Mouse (Mus musculus) hindbrain, postnatal 0 days (tissue): Measurements from ENCODE around the gene Papss1. TPM values are rescaled to one million over a fixed set of nuclear protein-coding genes. Genes with fewer than 3 reads are reported as not detected.
"Not testable (repeated sequence)": the region's sequence is repeated elsewhere in the genome, so short reads cannot be mapped to it uniquely, and the experiment has no call there.

ENCODE experiments used
- ATAC-seq: fragments of 200-750 bp; cut with Nextera tagmentation; 2 replicates; pipeline ENCODE4 v1.8.0; 2017; ENCODE audit warnings: mild to moderate bottlenecking, moderate TSS enrichment, moderate library complexity
- DNase-seq: peaks from one replicate; pipeline ENCODE4 v3.0.0-alpha.2; 2015; ENCODE audit warnings: low spot score
- H3K27ac ChIP-seq: fragments of 300-500 bp; sonication (generic); 2 replicates; pipeline ENCODE4 v1.5.1; 2014; ENCODE audit warnings: mild to moderate bottlenecking
- H3K27me3 ChIP-seq: fragments of 300-500 bp; sonication (generic); 2 replicates; pipeline ENCODE4 v1.6.1; 2014; ENCODE audit warnings: low read length, mixed read lengths; ENCODE audit not compliant: insufficient read depth
- H3K36me3 ChIP-seq: fragments of 300-500 bp; sonication (generic); 2 replicates; pipeline ENCODE4 v1.6.1; 2014; ENCODE audit warnings: low read length, mixed read lengths; ENCODE audit not compliant: insufficient read depth
- H3K4me1 ChIP-seq: fragments of 300-500 bp; sonication (generic); 2 replicates; pipeline ENCODE4 v1.6.1; 2014; ENCODE audit warnings: antibody characterized with exemption, low read length, mixed read lengths; ENCODE audit not compliant: insufficient read depth
- H3K4me2 ChIP-seq: fragments of 300-500 bp; sonication (generic); 2 replicates; pipeline ENCODE4 v1.6.1; 2014; ENCODE audit warnings: low read depth, mild to moderate bottlenecking, low read length, moderate library complexity, mixed read lengths
- H3K4me3 ChIP-seq: fragments of 300-500 bp; sonication (generic); 2 replicates; pipeline ENCODE4 v1.5.1; 2014; ENCODE audit warnings: low read length
- H3K9ac ChIP-seq: fragments of 300-500 bp; sonication (generic); replicated peaks from 2 replicates; pipeline ENCODE4 v1.6.1; 2014; ENCODE audit warnings: mild to moderate bottlenecking, low read length, moderate library complexity, mixed read lengths
- H3K9me3 ChIP-seq: fragments of 300-500 bp; sonication (generic); 2 replicates; pipeline ENCODE4 v1.6.1; 2016; ENCODE audit warnings: low read length, mixed read lengths
- CTCF ChIP-seq: IDR thresholded peaks from 2 replicates; pipeline ENCODE4 v1.5.1; 2016; ENCODE audit warnings: antibody characterized with exemption, control low read depth, low read depth
- WGBS: fragments of 180-500 bp; shearing (Covaris S2); extraction: QIAGEN DNeasy Blood & Tissue Kit; methylation state at CpG from one replicate; pipeline ENCODE4 v1.1.7; 2014; 5-methylcytosine and 5-hydroxymethylcytosine counted together
- polyA plus RNA-seq: library from polyadenylated mRNA; unstranded; fragments of >200 nt; fragmentation: Nextera tagmentation; extraction: Ambion mirVana; gene quantifications from 2 replicates; pipeline ENCODE4 v1.2.1, GENCODE M21; 2015
- total RNA-seq: library from RNA; depleted of rRNA; stranded (reverse); fragments of >200 nt; gene quantifications from 2 replicates; pipeline ENCODE4 v1.2.3, GENCODE M21; 2014

The Papss1 gene
- total and polyA plus RNA-seq, 2 experiments from 2014 or later, result 117 to 135 TPM

DNA sequence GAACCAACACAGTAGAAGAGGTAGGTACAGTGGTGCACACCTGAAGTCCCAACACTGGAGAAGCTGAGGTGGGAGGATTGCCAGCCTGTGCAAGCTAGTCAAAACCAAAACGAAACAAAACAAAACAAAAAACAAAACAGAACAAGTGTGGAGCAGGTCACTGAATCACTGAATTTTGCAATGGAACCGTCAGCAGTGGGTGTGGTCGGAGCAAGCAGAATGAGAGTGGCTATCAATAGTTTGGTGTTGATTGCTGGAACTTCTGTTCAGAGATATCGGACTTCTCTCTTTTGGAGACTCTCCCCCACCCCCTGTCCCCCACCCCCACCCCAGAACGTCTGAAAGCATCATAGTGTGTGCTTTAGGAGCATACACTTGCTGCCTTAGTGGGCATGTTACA, 40.4 kb upstream of the Papss1 start:
- Histone ChIP-seq H3K36me3 (no peaks in the 10 kb centered on the region), H3K27me3 (no peaks in the 10 kb centered on the region), H3K27ac (no peak overlapping the region), H3K4me2 (no peak overlapping the region), H3K4me1 (no peaks in the 10 kb centered on the region), H3K9me3 (no peaks in the 10 kb centered on the region), H3K9ac (no peak overlapping the region), H3K4me3 (no peak overlapping the region)
- DNase-seq (no peak), ATAC-seq (no peak)
- TF ChIP-seq CTCF, result no peak
- WGBS, result 78% methylated on average over 5 of the region's 5 CpGs

DNA sequence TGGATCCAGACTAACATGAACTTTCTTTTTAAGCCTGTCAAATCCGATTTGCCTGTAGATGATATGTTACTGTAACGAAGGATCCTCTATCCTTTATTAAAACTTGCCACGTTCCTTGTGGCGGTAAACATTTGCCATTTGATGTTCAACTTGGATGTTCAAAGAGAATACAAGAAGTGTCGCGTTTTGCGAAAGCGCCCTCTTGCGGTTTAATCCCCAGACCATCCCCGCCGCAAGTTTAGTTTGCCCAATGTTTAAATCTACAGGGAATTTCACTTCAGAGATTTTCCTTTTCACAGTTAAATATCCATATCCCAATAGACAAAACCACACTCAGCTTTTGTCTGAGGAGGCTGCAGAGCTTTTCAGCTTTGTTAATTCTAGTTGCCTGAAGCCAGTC, 39.8 kb upstream of the Papss1 start:
- Histone ChIP-seq H3K4me3 (no peak overlapping the region), H3K27me3 (no peaks in the 10 kb centered on the region), H3K4me2 (no peak overlapping the region), H3K4me1 (no peaks in the 10 kb centered on the region), H3K27ac (no peak overlapping the region), H3K36me3 (no peaks in the 10 kb centered on the region), H3K9ac (no peak overlapping the region), H3K9me3 (no peaks in the 10 kb centered on the region)
- DNase-seq (peak; percentile 71), ATAC-seq (no peak)
- WGBS, result 21% methylated on average over 11 of the region's 11 CpGs
- peak; percentile 63 for TF ChIP-seq CTCF

DNA sequence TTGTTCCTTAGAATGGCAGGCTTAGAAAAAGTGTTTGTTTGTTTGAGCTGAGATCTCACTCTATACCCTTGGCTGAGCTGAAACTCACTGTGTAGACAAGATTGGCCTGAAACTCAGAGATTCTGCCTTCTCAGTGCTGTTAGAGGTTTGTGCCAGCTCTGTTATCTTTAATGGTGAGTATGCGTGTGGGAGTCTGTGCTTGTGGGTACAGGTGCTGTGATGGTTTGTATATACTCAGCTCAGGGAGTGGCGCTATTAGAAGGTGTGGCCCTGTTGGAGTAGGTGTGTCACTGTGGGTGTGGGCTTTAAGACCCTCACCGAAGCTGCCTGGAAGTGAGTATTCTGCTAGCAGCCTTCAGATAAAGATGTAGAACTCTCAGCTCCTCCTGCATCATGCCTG, 39.3 kb upstream of the Papss1 start:
- DNase-seq (no peak), ATAC-seq (no peak)
- no peak overlapping the region for H3K4me3 ChIP-seq
- TF ChIP-seq CTCF, result no peak
- no peaks in the 10 kb centered on the region for H3K36me3 ChIP-seq
- 87% methylated on average over 3 of the region's 3 CpGs for WGBS
- H3K27me3 ChIP-seq, result no peaks in the 10 kb centered on the region
- H3K9ac ChIP-seq, result no peak overlapping the region
- no peaks in the 10 kb centered on the region for H3K9me3 ChIP-seq
- no peak overlapping the region for H3K4me2 ChIP-seq
- no peak overlapping the region for H3K27ac ChIP-seq
- H3K4me1 ChIP-seq, result no peaks in the 10 kb centered on the region

DNA sequence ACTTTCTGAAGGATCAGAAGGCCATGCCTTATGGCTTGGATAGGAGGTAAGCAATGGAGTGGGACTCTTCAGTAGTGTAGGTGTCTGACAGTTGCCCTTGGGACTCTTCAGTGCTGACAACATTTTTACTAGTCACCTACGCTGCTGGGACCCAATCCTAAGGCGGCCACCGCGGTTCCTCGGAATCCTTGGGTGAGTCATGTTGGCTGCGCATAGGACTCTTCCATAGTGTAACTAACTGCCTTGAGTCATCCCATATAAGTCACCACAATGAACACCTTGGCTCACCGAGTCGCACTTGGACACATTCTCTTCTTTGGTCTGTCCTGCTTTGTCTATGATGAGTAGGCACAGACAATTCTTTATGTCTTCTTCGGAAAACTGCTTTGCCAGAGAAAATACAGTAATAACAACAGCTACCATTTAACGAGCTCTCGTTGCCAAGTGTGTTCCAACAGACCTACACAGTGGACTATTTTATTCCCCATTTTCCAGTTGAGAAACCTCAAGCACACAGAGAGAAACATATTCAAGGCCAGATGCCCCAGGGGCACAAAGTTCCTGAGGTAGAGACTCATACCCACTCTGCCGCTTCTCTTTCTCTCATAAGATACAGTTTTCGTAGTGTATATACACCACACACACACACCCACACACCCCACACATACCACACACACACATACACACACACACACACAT, 23.2 kb upstream of the Papss1 start:
- H3K4me1 ChIP-seq, result no peaks in the 10 kb centered on the region
- no peak overlapping the region for H3K27ac ChIP-seq
- ATAC-seq (no peak), DNase-seq (no peak)
- TF ChIP-seq CTCF, result no peak
- 94% methylated on average over 13 of the region's 13 CpGs for WGBS
- H3K4me2 ChIP-seq, result no peak overlapping the region
- no peak overlapping the region for H3K4me3 ChIP-seq
- H3K9ac ChIP-seq, result no peak overlapping the region
- H3K27me3 ChIP-seq, result no peaks in the 10 kb centered on the region
- no peaks in the 10 kb centered on the region for H3K36me3 ChIP-seq
- no peaks in the 10 kb centered on the region for H3K9me3 ChIP-seq

DNA sequence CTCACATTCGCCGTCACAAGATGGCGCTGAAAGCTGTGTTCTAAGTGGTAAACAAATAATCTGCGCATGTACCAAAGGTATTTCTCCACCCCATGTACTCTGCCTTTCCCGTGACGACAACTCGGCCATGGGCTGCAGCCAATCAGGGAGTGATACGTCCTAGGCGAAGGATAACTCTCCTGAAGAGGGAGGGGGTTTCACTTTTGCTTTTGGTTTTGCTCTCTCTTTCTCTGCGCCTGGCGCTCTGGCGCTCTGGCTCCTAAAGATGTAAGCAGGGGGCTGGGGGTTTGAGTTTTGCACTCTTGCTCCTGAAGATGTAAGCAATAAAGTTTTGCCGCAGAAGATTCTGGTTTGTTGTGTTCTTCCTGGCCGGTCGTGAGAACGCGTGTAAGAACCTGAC, 17.0 kb upstream of the Papss1 start:
- WGBS, result 95% methylated on average over 17 of the region's 17 CpGs
- H3K27ac ChIP-seq, H3K9me3 ChIP-seq, H3K9ac ChIP-seq, H3K36me3 ChIP-seq, H3K4me2 ChIP-seq, H3K27me3 ChIP-seq, DNase-seq, H3K4me3 ChIP-seq, H3K4me1 ChIP-seq, ATAC-seq: not testable (repeated sequence)

DNA sequence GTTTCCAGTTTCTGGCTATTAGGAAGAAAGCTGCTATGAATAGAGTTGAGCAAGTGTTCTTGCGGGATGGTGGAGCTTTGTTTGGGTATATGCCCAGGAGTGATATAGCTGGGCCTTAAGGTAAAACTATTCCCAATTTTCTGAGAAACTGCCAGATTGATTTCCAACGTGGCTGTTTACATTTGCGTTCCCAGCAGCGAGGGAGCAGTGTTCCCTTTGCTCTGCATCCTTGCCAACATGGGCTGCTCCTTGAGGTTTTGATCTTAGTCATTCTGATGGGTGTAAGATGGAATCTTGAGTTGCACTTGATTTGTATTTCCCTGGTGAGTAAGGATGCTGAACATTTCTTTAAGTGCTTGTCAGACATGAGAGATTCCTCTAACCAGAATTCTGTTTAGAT, 14.5 kb upstream of the Papss1 start:
- H3K4me2 ChIP-seq, result no peak overlapping the region
- no peak for TF ChIP-seq CTCF
- DNase-seq (no peak), ATAC-seq (no peak)
- no peaks in the 10 kb centered on the region for H3K9me3 ChIP-seq
- H3K36me3 ChIP-seq, result no peaks in the 10 kb centered on the region
- H3K27me3 ChIP-seq, result no peaks in the 10 kb centered on the region
- H3K4me3 ChIP-seq, result no peak overlapping the region
- WGBS, result 79% methylated on average over 4 of the region's 4 CpGs
- H3K9ac ChIP-seq, result no peak overlapping the region
- no peak overlapping the region for H3K27ac ChIP-seq
- H3K4me1 ChIP-seq, result no peaks in the 10 kb centered on the region

DNA sequence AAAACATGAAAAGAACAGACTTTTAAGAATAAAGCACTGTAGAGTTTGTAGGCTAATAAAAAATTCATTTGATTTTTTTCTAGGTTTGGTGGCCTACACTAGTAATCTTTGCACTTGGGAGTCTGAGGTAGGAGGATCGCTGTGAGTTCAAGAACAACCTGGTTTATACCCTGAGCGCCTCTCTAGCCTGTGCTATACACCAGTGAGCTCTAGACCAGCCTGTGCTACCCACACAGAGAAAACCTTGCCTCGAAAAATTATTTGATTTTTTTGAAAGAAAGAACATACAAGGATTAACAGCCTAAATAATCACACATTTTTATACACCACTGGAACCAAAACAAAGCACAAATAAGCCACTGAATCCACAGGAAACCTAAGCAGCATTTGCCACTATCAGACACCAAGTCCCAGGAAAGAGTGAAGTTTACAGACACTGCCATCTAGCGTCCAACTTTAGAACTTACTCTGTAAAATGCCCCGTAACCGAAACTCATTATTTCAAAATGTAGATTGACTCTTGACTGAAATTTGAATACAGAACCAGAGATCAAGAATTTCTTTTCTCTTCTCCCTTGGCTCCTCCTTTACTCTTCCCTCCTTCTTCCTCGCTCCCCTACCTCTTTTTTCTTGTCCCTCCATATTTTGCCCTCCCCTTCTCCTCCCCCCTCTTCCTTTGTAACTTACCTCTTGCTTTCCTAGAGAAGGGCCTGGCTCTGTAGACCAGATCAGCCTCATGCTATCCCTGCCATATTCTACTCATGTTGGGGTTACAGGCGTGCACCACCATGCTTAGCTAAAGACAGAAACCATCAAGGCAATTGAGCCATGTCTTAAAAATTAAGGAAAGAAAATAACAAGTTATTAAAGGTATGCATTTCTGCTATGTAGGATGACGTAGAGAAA, 12.0 kb upstream of the Papss1 start:
- 40% methylated on average over 9 of the region's 9 CpGs for WGBS
- peak; percentile 63; the same call in 1 of the 2 replicates for ATAC-seq

More for the DNA sequence above, 12.0 kb upstream of the Papss1 start:
- no peak overlapping the region for H3K4me3 ChIP-seq
- no peaks in the 10 kb centered on the region for H3K36me3 ChIP-seq
- no peak overlapping the region for H3K4me2 ChIP-seq
- no peaks in the 10 kb centered on the region for H3K27me3 ChIP-seq
- no peaks in the 10 kb centered on the region for H3K9me3 ChIP-seq
- no peaks in the 10 kb centered on the region for H3K4me1 ChIP-seq
- no peak overlapping the region for H3K27ac ChIP-seq
- DNase-seq, result peak; percentile 81
- H3K9ac ChIP-seq, result no peak overlapping the region
- peak; percentile 80 for TF ChIP-seq CTCF
